Mouse (Mus musculus) liver, embryonic 14.5 days (tissue): Measurements from ENCODE around the gene Mettl15. TPM values are rescaled to one million over a fixed set of nuclear protein-coding genes. Genes with fewer than 3 reads are reported as not detected.

ENCODE experiments used
- ATAC-seq: fragments of 200-750 bp; cut with Nextera tagmentation; 2 replicates; pipeline ENCODE4 v1.8.0; 2017; ENCODE audit warnings: moderate number of reproducible peaks, mild to moderate bottlenecking, moderate library complexity; ENCODE audit not compliant: insufficient read depth
- DNase-seq, 3 experiments: peaks; one replicate each; pipeline ENCODE4 v3.0.0-alpha.2; 2012 to 2013; ENCODE audit warnings: low read depth in 3 of 3, low spot score in 3 of 3
- H3K27ac ChIP-seq: fragments of 300-500 bp; sonication (generic); 2 replicates; pipeline ENCODE4 v1.5.1; 2014; ENCODE audit warnings: moderate library complexity, mild to moderate bottlenecking, control low read depth, inconsistent platforms
- H3K27me3 ChIP-seq: fragments of 300-500 bp; sonication (generic); 2 replicates; pipeline ENCODE4 v1.6.1; 2014; ENCODE audit warnings: mild to moderate bottlenecking, low read length, moderate library complexity; ENCODE audit not compliant: control insufficient read depth, insufficient read depth
- H3K36me3 ChIP-seq: fragments of 300-500 bp; sonication (generic); replicated peaks from 2 replicates; pipeline ENCODE4 v1.6.1; 2014; ENCODE audit warnings: low read depth; ENCODE audit not compliant: control insufficient read depth, insufficient read depth
- H3K4me1 ChIP-seq, 2 experiments: fragments of 200-500 bp in 1 of 2; fragments of 300-500 bp in 1 of 2; sonication (generic) in 1 of 2; replicated peaks; 2 replicates each; pipeline ENCODE4 v1.6.1; 2012 to 2014; ENCODE audit warnings: antibody characterized with exemption in 1 of 2, inconsistent platforms in 1 of 2, low read length in 1 of 2; ENCODE audit not compliant: control insufficient read depth in 2 of 2, insufficient read depth in 2 of 2
- H3K4me2 ChIP-seq: fragments of 300-500 bp; sonication (generic); 2 replicates; pipeline ENCODE4 v1.6.1; 2014; ENCODE audit warnings: low read depth, mild to moderate bottlenecking, control low read depth, moderate library complexity
- H3K4me3 ChIP-seq, 2 experiments: fragments of 200-500 bp in 1 of 2; fragments of 300-500 bp in 1 of 2; sonication (generic) in 1 of 2; 2 replicates each; pipeline ENCODE4 v1.5.1; 2012 to 2014; ENCODE audit warnings: low read depth in 2 of 2, low read length in 2 of 2, mild to moderate bottlenecking in 2 of 2, control low read depth in 1 of 2, inconsistent platforms in 1 of 2, moderate library complexity in 1 of 2; ENCODE audit not compliant: insufficient read depth in 1 of 2
- H3K9ac ChIP-seq: fragments of 300-500 bp; sonication (generic); replicated peaks from 2 replicates; pipeline ENCODE4 v1.6.1; 2014; ENCODE audit warnings: mild to moderate bottlenecking, control low read depth, moderate library complexity
- H3K9me3 ChIP-seq: fragments of 300-500 bp; sonication (generic); 2 replicates; pipeline ENCODE4 v1.6.1; 2016; ENCODE audit warnings: low read length, mixed read lengths; ENCODE audit not compliant: control insufficient read depth
- CTCF ChIP-seq: IDR thresholded peaks from 2 replicates; pipeline ENCODE4 v1.5.1; 2016; ENCODE audit warnings: antibody characterized with exemption, low read depth, control low read depth
- EP300 ChIP-seq: IDR thresholded peaks from 2 replicates; pipeline ENCODE4 v1.6.1; 2016; ENCODE audit warnings: antibody characterized with exemption, low read depth
- WGBS: fragments of 180-500 bp; shearing (Covaris S2); extraction: QIAGEN DNeasy Blood & Tissue Kit; methylation state at CpG from one replicate; pipeline ENCODE4 v1.1.7; 2014; ENCODE audit not compliant: insufficient replicate concordance; 5-methylcytosine and 5-hydroxymethylcytosine counted together
- polyA plus RNA-seq, 2 experiments: library from polyadenylated mRNA; depleted of rRNA in 1 of 2; stranded (reverse) in 1 of 2; unstranded in 1 of 2; fragments of >200 nt; fragmentation: Nextera tagmentation in 1 of 2; extraction: Ambion mirVana in 1 of 2; gene quantifications; 2 replicates each; pipeline versions ENCODE4 v1.2.1 to v1.2.3; 2012 to 2014

The Mettl15 gene
- polyA plus RNA-seq (2012; rRNA removed) (3.4 and 4.3 TPM in 2 replicates), polyA plus RNA-seq (2014; fragmentation: Nextera tagmentation; extraction: Ambion mirVana) (5.0 and 6.0 TPM in 2 replicates)

- DNase-seq = peak; percentile 97 to 98 (median 97)
- H3K4me2 ChIP-seq = peak within 1 kb of the TSS; percentile 88
- TF ChIP-seq CTCF (no peak), EP300 (no peak)
- no peaks in the 10 kb centered on the region for H3K36me3 ChIP-seq
- H3K9ac ChIP-seq = peak within 1 kb of the TSS; percentile 95
- H3K27me3 ChIP-seq = no peaks in the 10 kb centered on the region
- H3K4me3 ChIP-seq = peak within 1 kb of the TSS; percentile 90 to 95
- H3K4me1 ChIP-seq = peaks cover 18 to 21% of the 10 kb centered on the region in 2 experiments
- H3K9me3 ChIP-seq = no peaks in the 10 kb centered on the region
- peak; percentile 94 for ATAC-seq
- WGBS = under 1% methylated on average over 51 of the region's 51 CpGs
- peak within 1 kb of the TSS; percentile 77 for H3K27ac ChIP-seq
Measured at GRCm38 (mm10) chr2:109280600-109281340, at the start of gene Mettl15, which contains the start of gene Kif18a. Gene Mettl15, minus strand, starts transcription at chr2:109280748. Gene Kif18a, plus strand, starts transcription at chr2:109280738.

- 93% methylated on average over 5 of the region's 5 CpGs for WGBS
- DNase-seq (no peak), ATAC-seq (no peak)
- Histone ChIP-seq H3K4me3 (no peak overlapping the region), H3K9ac (no peak overlapping the region), H3K4me2 (no peak overlapping the region), H3K27me3 (no peaks in the 10 kb centered on the region), H3K9me3 (no peaks in the 10 kb centered on the region), H3K36me3 (peaks cover 42% of the 10 kb centered on the region), H3K4me1 (peaks cover 3 to 4% of the 10 kb centered on the region in 2 experiments; a peak in 3 of 4 replicates), H3K27ac (no peak overlapping the region)
- no peak for TF ChIP-seq CTCF
- TF ChIP-seq EP300 = no peak
Measured at GRCm38 (mm10) chr2:109311369-109311768, 30.8 kb upstream of the Mettl15 start.

GRCm38 (mm10) chr2:109303638-109304037, 23.1 kb upstream of the Mettl15 start:
- Histone ChIP-seq H3K9ac (no peak overlapping the region), H3K36me3 (peaks cover 45% of the 10 kb centered on the region)

GRCm38 (mm10) chr2:109302234-109302633, 21.7 kb upstream of the Mettl15 start:
- H3K36me3 ChIP-seq = peaks cover 43% of the 10 kb centered on the region
- H3K27me3 ChIP-seq = no peaks in the 10 kb centered on the region
- no peak overlapping the region for H3K9ac ChIP-seq
- no peaks in the 10 kb centered on the region for H3K9me3 ChIP-seq
- DNase-seq (no peak), ATAC-seq (no peak)
- H3K4me1 ChIP-seq = no peaks in the 10 kb centered on the region
- H3K4me3 ChIP-seq = no peak overlapping the region
- H3K4me2 ChIP-seq = no peak overlapping the region
- no peak overlapping the region for H3K27ac ChIP-seq
- WGBS = 86% methylated on average over 3 of the region's 3 CpGs
- no peak for TF ChIP-seq CTCF
- TF ChIP-seq EP300 = no peak

More at GRCm38 (mm10) chr2:109303638-109304037, 23.1 kb upstream of the Mettl15 start:
- Histone ChIP-seq H3K4me2 (no peak overlapping the region), H3K27ac (no peak overlapping the region), H3K4me3 (no peak overlapping the region), H3K4me1 (no peaks in the 10 kb centered on the region), H3K27me3 (no peaks in the 10 kb centered on the region), H3K9me3 (no peaks in the 10 kb centered on the region)
- no peak for ATAC-seq
- DNase-seq = no peak
- TF ChIP-seq CTCF (no peak), EP300 (no peak)

GRCm38 (mm10) chr2:109298160-109298559, 17.6 kb upstream of the Mettl15 start:
- peaks cover 0 to 4% of the 10 kb centered on the region in 2 experiments; a peak in 2 of 4 replicates for H3K4me1 ChIP-seq
- H3K9me3 ChIP-seq = no peaks in the 10 kb centered on the region
- no peak overlapping the region for H3K4me2 ChIP-seq
- WGBS = 90% methylated on average over 1 of the region's 1 CpGs
- DNase-seq (no peak), ATAC-seq (no peak)
- TF ChIP-seq EP300 (no peak), CTCF (no peak)
- no peak overlapping the region for H3K9ac ChIP-seq
- peaks cover 42% of the 10 kb centered on the region for H3K36me3 ChIP-seq
- H3K27me3 ChIP-seq = no peaks in the 10 kb centered on the region
- no peak overlapping the region for H3K4me3 ChIP-seq
- no peak overlapping the region for H3K27ac ChIP-seq
